Mouse (Mus musculus): Measurements from ENCODE around the gene Myo1f. TPM values are rescaled to one million over a fixed set of nuclear protein-coding genes. Genes with fewer than 3 reads are reported as not detected.

The Myo1f gene
- total and polyA plus RNA-seq, 3 experiments: 2.3 to 3.2 (median 3.1) TPM

- DNase-seq: no peak
- Histone ChIP-seq H3K9ac (ENCODE audit: low read depth, low read length) (no peak overlapping the region), H3K27me3 (ENCODE audit: control insufficient read depth, insufficient read depth, low read length) (no peaks in the 10 kb centered on the region), H3K4me1 (ENCODE audit: control insufficient read depth, insufficient read depth, low read length) (no peaks in the 10 kb centered on the region; the same call in 1 of the 2 replicates), H3K79me2 (replicated peaks; ENCODE audit: control insufficient read depth, insufficient read depth, low read length) (no peaks in the 10 kb centered on the region), H3K27ac (no peak overlapping the region), H3K4me3 (no peak overlapping the region), H3K36me3 (ENCODE audit: control insufficient read depth, insufficient read depth, low read length) (no peaks in the 10 kb centered on the region)
- WGBS: 37% methylated on average over 6 of the region's 6 CpGs
- TF ChIP-seq CTCF (IDR thresholded peaks at IDR 0.05) (no peak), POLR2A (IDR thresholded peaks at IDR 0.05; ENCODE audit: insufficient read depth, low read depth, low read length) (no peak), EP300 (IDR thresholded peaks at IDR 0.05; ENCODE audit: insufficient read depth, low read depth, low read length) (no peak)
- intact Hi-C loops (cut with DNase I): no loop called here
Observed at GRCm38 (mm10) chr17:33639743-33640142, 84.2 kb downstream of the Myo1f start.

- no peaks in the 10 kb centered on the region for H3K36me3 ChIP-seq (ENCODE audit: control insufficient read depth, insufficient read depth, low read length)
- H3K4me1 ChIP-seq (ENCODE audit: control insufficient read depth, insufficient read depth, low read length): no peaks in the 10 kb centered on the region
- TF ChIP-seq CTCF (IDR thresholded peaks at IDR 0.05) (no peak), EP300 (IDR thresholded peaks at IDR 0.05; ENCODE audit: insufficient read depth, low read depth, low read length) (no peak), POLR2A (IDR thresholded peaks at IDR 0.05; ENCODE audit: insufficient read depth, low read depth, low read length) (no peak)
- H3K9ac ChIP-seq (ENCODE audit: low read depth, low read length): no peak overlapping the region
- no peaks in the 10 kb centered on the region for H3K27me3 ChIP-seq (ENCODE audit: control insufficient read depth, insufficient read depth, low read length)
- intact Hi-C loops (cut with DNase I): no loop called here
- H3K79me2 ChIP-seq (replicated peaks; ENCODE audit: control insufficient read depth, insufficient read depth, low read length): no peaks in the 10 kb centered on the region
- no peak overlapping the region for H3K4me3 ChIP-seq
- H3K27ac ChIP-seq: no peak overlapping the region
- 93% methylated on average over 4 of the region's 4 CpGs for WGBS
- no peak for DNase-seq
Observed at GRCm38 (mm10) chr17:33644068-33644467, 88.6 kb downstream of the Myo1f start.

- no peaks in the 10 kb centered on the region for H3K4me1 ChIP-seq (ENCODE audit: control insufficient read depth, insufficient read depth, low read length)
- H3K27me3 ChIP-seq (ENCODE audit: control insufficient read depth, insufficient read depth, low read length): no peaks in the 10 kb centered on the region
- TF ChIP-seq CTCF (IDR thresholded peaks at IDR 0.05) (no peak), EP300 (IDR thresholded peaks at IDR 0.05; ENCODE audit: insufficient read depth, low read depth, low read length) (no peak)
- H3K79me2 ChIP-seq (replicated peaks; ENCODE audit: control insufficient read depth, insufficient read depth, low read length): no peaks in the 10 kb centered on the region
- H3K4me3 ChIP-seq: no peak overlapping the region
- DNase-seq: no peak
- no peak overlapping the region for H3K9ac ChIP-seq (ENCODE audit: low read depth, low read length)
- intact Hi-C loops (cut with DNase I): no loop called here
- H3K27ac ChIP-seq: no peak overlapping the region
- WGBS: 84% methylated on average over 8 of the region's 8 CpGs
- no peaks in the 10 kb centered on the region for H3K36me3 ChIP-seq (ENCODE audit: control insufficient read depth, insufficient read depth, low read length)
Observed at GRCm38 (mm10) chr17:33645073-33645472, 89.6 kb downstream of the Myo1f start.

- Histone ChIP-seq H3K79me2 (replicated peaks; ENCODE audit: control insufficient read depth, insufficient read depth, low read length) (no peaks in the 10 kb centered on the region), H3K4me3 (no peak overlapping the region), H3K27ac (no peak overlapping the region), H3K36me3 (ENCODE audit: control insufficient read depth, insufficient read depth, low read length) (peaks cover 3% of the 10 kb centered on the region), H3K4me1 (ENCODE audit: control insufficient read depth, insufficient read depth, low read length) (no peaks in the 10 kb centered on the region), H3K9ac (ENCODE audit: low read depth, low read length) (no peak overlapping the region), H3K27me3 (ENCODE audit: control insufficient read depth, insufficient read depth, low read length) (no peaks in the 10 kb centered on the region)
- intact Hi-C loops (cut with DNase I): no loop called here
- DNase-seq: no peak
- TF ChIP-seq POLR2A (IDR thresholded peaks at IDR 0.05; ENCODE audit: insufficient read depth, low read depth, low read length) (no peak), CTCF (IDR thresholded peaks at IDR 0.05) (no peak), EP300 (IDR thresholded peaks at IDR 0.05; ENCODE audit: insufficient read depth, low read depth, low read length) (no peak)
- 98% methylated on average over 34 of the region's 34 CpGs for WGBS
Observed at GRCm38 (mm10) chr17:33649781-33650475, 94.4 kb downstream of the Myo1f start.

Other genes with a start within 250 kb of the Myo1f start
- 1 to 10 TPM; 4.5 to 4.9 TPM for gene Zfp81, start 196.8 kb upstream of the Myo1f start, total RNA-seq (2021)
- 0.68 and 2.2 TPM in 2 replicates for gene Zfp81, start 196.8 kb upstream of the Myo1f start, polyA plus RNA-seq (2012; rRNA removed)
- 1 to 10 TPM; 3.7 to 4.4 TPM for gene Zfp101, start 161.1 kb upstream of the Myo1f start, total RNA-seq (2021)
- 1.2 and 2.5 TPM in 2 replicates for gene Zfp101, start 161.1 kb upstream of the Myo1f start, polyA plus RNA-seq (2012; rRNA removed)
- not detected for gene Actl9, start 122.8 kb upstream of the Myo1f start, total RNA-seq (2021)
- gene Actl9, start 122.8 kb upstream of the Myo1f start, polyA plus RNA-seq (2012; rRNA removed): 0.12 TPM in 1 of 2 replicates, not detected in the other
- gene Adamts10, start 31.5 kb upstream of the Myo1f start, total RNA-seq (2021): 10 to 100 TPM; 13.6 to 14.7 TPM
- 49.0 and 52.2 TPM in 2 replicates for gene Adamts10, start 31.5 kb upstream of the Myo1f start, polyA plus RNA-seq (2012; rRNA removed)
- gene Zfp414, start 73.4 kb downstream of the Myo1f start, total RNA-seq (2021): 1 to 10 TPM; 7.3 to 7.7 TPM
- 27.0 and 28.4 TPM in 2 replicates for gene Zfp414, start 73.4 kb downstream of the Myo1f start, polyA plus RNA-seq (2012; rRNA removed)
- under 1 TPM in 1 of 2 experiments, not detected in 1; 0.32 TPM for gene Pram1, start 82.3 kb downstream of the Myo1f start, total RNA-seq (2021)
- 0.41 and 0.61 TPM in 2 replicates for gene Pram1, start 82.3 kb downstream of the Myo1f start, polyA plus RNA-seq (2012; rRNA removed)
- 10 to 100 TPM; 87.9 to 89.9 TPM for gene Hnrnpm, start 131.2 kb downstream of the Myo1f start, total RNA-seq (2021)
- gene Hnrnpm, start 131.2 kb downstream of the Myo1f start, polyA plus RNA-seq (2012; rRNA removed): 36.2 and 51.2 TPM in 2 replicates
- gene March2, start 163.0 kb downstream of the Myo1f start, total RNA-seq (2021): 100 to 1,000 TPM; 136 to 182 TPM
- gene March2, start 163.0 kb downstream of the Myo1f start, polyA plus RNA-seq (2012; rRNA removed): 146 and 147 TPM in 2 replicates
- 100 to 1,000 TPM; 238 to 272 TPM for gene Rab11b, start 204.8 kb downstream of the Myo1f start, total RNA-seq (2021)
- 388 and 477 TPM in 2 replicates for gene Rab11b, start 204.8 kb downstream of the Myo1f start, polyA plus RNA-seq (2012; rRNA removed)
- 1 to 10 TPM; 4.7 to 7.2 TPM for gene Angptl4, start 226.1 kb downstream of the Myo1f start, total RNA-seq (2021)
- 13.2 and 18.9 TPM in 2 replicates for gene Angptl4, start 226.1 kb downstream of the Myo1f start, polyA plus RNA-seq (2012; rRNA removed)

Data from heart, adult 2 months (tissue).